Mouse (Mus musculus) lung, embryonic 14.5 days (tissue): ENCODE measurements around the gene Celf2. TPM values are rescaled to one million over a fixed set of nuclear protein-coding genes. Genes with fewer than 3 reads are reported as not detected.

Experiments
- ATAC-seq: fragments of 200-750 bp; cut with Nextera tagmentation; 2 replicates; pipeline ENCODE4 v1.8.0; 2017; ENCODE audit warnings: mild to moderate bottlenecking, moderate TSS enrichment, moderate library complexity; ENCODE audit not compliant: insufficient read depth
- DNase-seq: peaks from one replicate; pipeline ENCODE4 v3.0.0-alpha.2; 2015
- H3K27ac ChIP-seq: fragments of 300-500 bp; sonication (generic); 2 replicates; pipeline ENCODE4 v1.5.1; 2014; ENCODE audit warnings: low read depth, mild to moderate bottlenecking, moderate library complexity
- H3K27me3 ChIP-seq: fragments of 300-500 bp; sonication (generic); 2 replicates; pipeline ENCODE4 v1.6.1; 2014; ENCODE audit warnings: low read length, control low read depth; ENCODE audit not compliant: insufficient read depth
- H3K36me3 ChIP-seq: fragments of 300-500 bp; sonication (generic); 2 replicates; pipeline ENCODE4 v1.6.1; 2014; ENCODE audit warnings: control low read depth; ENCODE audit not compliant: insufficient read depth
- H3K4me1 ChIP-seq: fragments of 300-500 bp; sonication (generic); 2 replicates; pipeline ENCODE4 v1.6.1; 2014; ENCODE audit warnings: antibody characterized with exemption, control low read depth; ENCODE audit not compliant: insufficient read depth
- H3K4me2 ChIP-seq: fragments of 300-500 bp; sonication (generic); 2 replicates; pipeline ENCODE4 v1.6.1; 2014; ENCODE audit warnings: mild to moderate bottlenecking
- H3K4me3 ChIP-seq: fragments of 300-500 bp; sonication (generic); 2 replicates; pipeline ENCODE4 v1.5.1; 2014; ENCODE audit warnings: low read depth, low read length
- H3K9ac ChIP-seq: fragments of 300-500 bp; sonication (generic); 2 replicates; pipeline ENCODE4 v1.6.1; 2014
- H3K9me3 ChIP-seq: fragments of 300-500 bp; sonication (generic); 2 replicates; pipeline ENCODE4 v1.6.1; 2016; ENCODE audit warnings: low read depth, low read length, control low read depth
- CTCF ChIP-seq: IDR thresholded peaks from 2 replicates; pipeline ENCODE4 v1.5.1; 2016; ENCODE audit warnings: antibody characterized with exemption, low read depth
- WGBS: fragments of 180-500 bp; shearing (Covaris S2); extraction: QIAGEN DNeasy Blood & Tissue Kit; methylation state at CpG from one replicate; pipeline ENCODE4 v1.1.7; 2014; 5-methylcytosine and 5-hydroxymethylcytosine counted together
- polyA plus RNA-seq: library from polyadenylated mRNA; unstranded; fragments of >200 nt; fragmentation: Nextera tagmentation; extraction: Ambion mirVana; gene quantifications from 2 replicates; pipeline ENCODE4 v1.2.1, GENCODE M21; 2014

Gene Celf2
- polyA plus RNA-seq, 1 experiment from 2014 or later, result 92.3 TPM

- no peak overlapping the region for H3K9ac ChIP-seq
- no peaks in the 10 kb centered on the region for H3K4me1 ChIP-seq
- H3K4me3 ChIP-seq, result no peak overlapping the region
- no peak for TF ChIP-seq CTCF
- no peaks in the 10 kb centered on the region for H3K9me3 ChIP-seq
- H3K36me3 ChIP-seq, result no peaks in the 10 kb centered on the region
- ATAC-seq, result no peak
- H3K27me3 ChIP-seq, result no peaks in the 10 kb centered on the region
- H3K4me2 ChIP-seq, result no peak overlapping the region
- WGBS, result 67% methylated on average over 2 of the region's 2 CpGs
- H3K27ac ChIP-seq, result no peak overlapping the region
- no peak for DNase-seq
Measured at GRCm38 (mm10) chr2:6942635-6943390, 566.5 kb downstream of the Celf2 start.

- WGBS, result 91% methylated on average over 2 of the region's 2 CpGs
- H3K9ac ChIP-seq, result no peak overlapping the region
- no peaks in the 10 kb centered on the region for H3K9me3 ChIP-seq
- no peak for TF ChIP-seq CTCF
- H3K27me3 ChIP-seq, result no peaks in the 10 kb centered on the region
- no peak overlapping the region for H3K4me2 ChIP-seq
- H3K27ac ChIP-seq, result no peak overlapping the region
- ATAC-seq (no peak), DNase-seq (no peak)
- H3K4me1 ChIP-seq, result no peaks in the 10 kb centered on the region
- no peak overlapping the region for H3K4me3 ChIP-seq
- H3K36me3 ChIP-seq, result no peaks in the 10 kb centered on the region
Measured at GRCm38 (mm10) chr2:6939143-6939542, 570.2 kb downstream of the Celf2 start.

GRCm38 (mm10) chr2:6933130-6933529 is 576.2 kb downstream of the Celf2 start:
- no peak overlapping the region for H3K27ac ChIP-seq
- H3K4me1 ChIP-seq, result no peaks in the 10 kb centered on the region
- no peaks in the 10 kb centered on the region for H3K36me3 ChIP-seq
- no peak for ATAC-seq
- H3K4me3 ChIP-seq, result no peak overlapping the region
- no peaks in the 10 kb centered on the region for H3K9me3 ChIP-seq
- whole genome bisulfite sequencing, result 56% methylated on average over 12 of the region's 12 CpGs
- no peak overlapping the region for H3K4me2 ChIP-seq
- H3K27me3 ChIP-seq, result no peaks in the 10 kb centered on the region
- no peak for TF ChIP-seq CTCF
- peak; percentile 31 for DNase-seq
- no peak overlapping the region for H3K9ac ChIP-seq

- H3K27ac ChIP-seq, result no peak overlapping the region
- H3K4me3 ChIP-seq, result no peak overlapping the region
- TF ChIP-seq CTCF, result no peak
- H3K36me3 ChIP-seq, result no peaks in the 10 kb centered on the region
- DNase-seq (peak; percentile 88), ATAC-seq (peak; percentile 73)
- H3K27me3 ChIP-seq, result no peaks in the 10 kb centered on the region
- 42% methylated on average over 4 of the region's 4 CpGs for WGBS
- H3K4me1 ChIP-seq, result no peaks in the 10 kb centered on the region
- no peak overlapping the region for H3K9ac ChIP-seq
- no peak overlapping the region for H3K4me2 ChIP-seq
- H3K9me3 ChIP-seq, result no peaks in the 10 kb centered on the region
Measured at GRCm38 (mm10) chr2:6927693-6928360, 581.5 kb downstream of the Celf2 start.

GRCm38 (mm10) chr2:6925505-6925904 is 583.9 kb downstream of the Celf2 start:
- H3K4me3 ChIP-seq, result no peak overlapping the region
- no peak for DNase-seq
- no peak for ATAC-seq
- no peaks in the 10 kb centered on the region for H3K9me3 ChIP-seq
- H3K4me1 ChIP-seq, result no peaks in the 10 kb centered on the region
- no peaks in the 10 kb centered on the region for H3K36me3 ChIP-seq
- no peak overlapping the region for H3K4me2 ChIP-seq
- H3K27ac ChIP-seq, result no peak overlapping the region
- no peak overlapping the region for H3K9ac ChIP-seq
- WGBS, result 86% methylated on average over 5 of the region's 5 CpGs
- no peaks in the 10 kb centered on the region for H3K27me3 ChIP-seq
- no peak for TF ChIP-seq CTCF

- Histone ChIP-seq H3K27me3 (no peaks in the 10 kb centered on the region), H3K4me2 (no peak overlapping the region), H3K4me3 (no peak overlapping the region), H3K36me3 (no peaks in the 10 kb centered on the region), H3K9ac (no peak overlapping the region), H3K4me1 (no peaks in the 10 kb centered on the region), H3K27ac (no peak overlapping the region; the same call in 1 of the 2 replicates), H3K9me3 (no peaks in the 10 kb centered on the region)
- WGBS, result 31% methylated on average over 15 of the region's 15 CpGs
- DNase-seq (peak; percentile 68), ATAC-seq (peak; percentile 64)
- no peak for TF ChIP-seq CTCF
Measured at GRCm38 (mm10) chr2:6923738-6924474, 585.5 kb downstream of the Celf2 start.

- no peaks in the 10 kb centered on the region for H3K27me3 ChIP-seq
- no peak overlapping the region for H3K27ac ChIP-seq
- no peak for TF ChIP-seq CTCF
- H3K4me1 ChIP-seq, result no peaks in the 10 kb centered on the region
- 83% methylated on average over 4 of the region's 4 CpGs for WGBS
- H3K4me2 ChIP-seq, result no peak overlapping the region
- no peak overlapping the region for H3K9ac ChIP-seq
- no peaks in the 10 kb centered on the region for H3K36me3 ChIP-seq
- no peak for ATAC-seq
- H3K4me3 ChIP-seq, result no peak overlapping the region
- DNase-seq, result no peak
- H3K9me3 ChIP-seq, result no peaks in the 10 kb centered on the region
Measured at GRCm38 (mm10) chr2:6915386-6915785, 594.0 kb downstream of the Celf2 start.
